Mouse (Mus musculus): ENCODE measurements around the gene Cd200r1. TPM values are rescaled to one million over a fixed set of nuclear protein-coding genes. Genes with fewer than 3 reads are reported as not detected.

Gene Cd200r1
- total and polyA plus RNA-seq, 3 experiments, result 0.23 to 0.42 (median 0.32) TPM

DNA sequence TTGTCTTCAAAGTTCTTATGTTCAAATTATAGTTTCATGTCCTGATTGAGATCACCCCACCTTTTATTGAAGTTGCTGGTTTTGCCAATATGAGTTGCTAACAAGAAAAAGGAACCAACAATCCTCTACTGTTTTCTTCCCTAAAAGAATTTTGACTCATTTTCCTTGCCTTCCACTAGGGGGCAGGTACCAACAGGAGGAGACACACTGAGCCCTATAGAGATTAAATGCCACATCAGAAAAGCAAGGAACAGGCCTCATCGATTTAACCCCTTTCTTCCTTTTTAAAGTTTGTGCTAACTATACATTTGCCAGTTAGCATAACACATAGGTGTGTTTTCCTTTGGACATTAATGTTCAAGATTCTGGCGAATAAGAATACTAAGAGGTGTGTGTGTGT is 2.4 kb downstream of the Cd200r1 start:
- Histone ChIP-seq H3K4me3 (no peak overlapping the region), H3K9ac (ENCODE audit: low read depth, low read length) (no peak overlapping the region), H3K4me1 (ENCODE audit: control insufficient read depth, insufficient read depth, low read length) (no peaks in the 10 kb centered on the region), H3K27me3 (ENCODE audit: control insufficient read depth, insufficient read depth, low read length) (no peaks in the 10 kb centered on the region), H3K79me2 (replicated peaks; ENCODE audit: control insufficient read depth, insufficient read depth, low read length) (no peaks in the 10 kb centered on the region), H3K27ac (no peak overlapping the region), H3K36me3 (ENCODE audit: control insufficient read depth, insufficient read depth, low read length) (no peaks in the 10 kb centered on the region)
- DNase-seq, result no peak
- TF ChIP-seq CTCF (IDR thresholded peaks at IDR 0.05) (peak; percentile 80), POLR2A (IDR thresholded peaks at IDR 0.05; ENCODE audit: insufficient read depth, low read depth, low read length) (no peak)
- 38% methylated on average over 2 of the region's 2 CpGs for WGBS
- intact Hi-C loops (cut with DNase I), result loop anchor here (1.0 to 5.0 kb wide), 3 partner anchors 254 to 355 kb away; no protein-coding TSS in a partner anchor

DNA sequence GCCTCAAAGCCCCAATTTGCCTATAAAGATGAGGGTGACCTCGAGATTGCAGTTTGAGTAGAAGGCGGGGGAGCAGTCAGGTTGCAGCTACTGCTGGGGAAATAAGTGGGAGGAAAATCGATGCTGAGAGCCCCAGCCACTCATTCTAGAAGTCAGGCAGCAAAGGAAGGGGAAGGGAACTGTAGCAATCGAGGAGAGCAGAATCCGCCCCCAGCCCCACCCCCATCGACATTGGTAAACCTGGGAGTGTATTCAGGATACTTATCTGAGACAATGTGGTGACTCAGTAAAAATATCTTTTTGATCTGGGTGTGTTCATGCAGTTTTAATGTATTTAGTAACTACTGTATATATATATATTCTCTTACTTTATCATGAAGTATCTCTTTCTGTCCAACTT is 7.0 kb downstream of the Cd200r1 start:
- no peak overlapping the region for H3K9ac ChIP-seq (ENCODE audit: low read depth, low read length)
- no peaks in the 10 kb centered on the region for H3K79me2 ChIP-seq (replicated peaks; ENCODE audit: control insufficient read depth, insufficient read depth, low read length)
- 59% methylated on average over 6 of the region's 6 CpGs for WGBS
- H3K4me3 ChIP-seq, result no peak overlapping the region
- TF ChIP-seq CTCF (IDR thresholded peaks at IDR 0.05), result no peak
- TF ChIP-seq EP300 (IDR thresholded peaks at IDR 0.05; ENCODE audit: insufficient read depth, low read depth, low read length), result no peak
- TF ChIP-seq POLR2A (IDR thresholded peaks at IDR 0.05; ENCODE audit: insufficient read depth, low read depth, low read length), result no peak
- intact Hi-C loops (cut with DNase I), result no loop called here
- H3K4me1 ChIP-seq (ENCODE audit: control insufficient read depth, insufficient read depth, low read length), result no peaks in the 10 kb centered on the region
- no peaks in the 10 kb centered on the region for H3K36me3 ChIP-seq (ENCODE audit: control insufficient read depth, insufficient read depth, low read length)
- H3K27me3 ChIP-seq (ENCODE audit: control insufficient read depth, insufficient read depth, low read length), result no peaks in the 10 kb centered on the region
- no peak overlapping the region for H3K27ac ChIP-seq
- DNase-seq, result no peak

DNA sequence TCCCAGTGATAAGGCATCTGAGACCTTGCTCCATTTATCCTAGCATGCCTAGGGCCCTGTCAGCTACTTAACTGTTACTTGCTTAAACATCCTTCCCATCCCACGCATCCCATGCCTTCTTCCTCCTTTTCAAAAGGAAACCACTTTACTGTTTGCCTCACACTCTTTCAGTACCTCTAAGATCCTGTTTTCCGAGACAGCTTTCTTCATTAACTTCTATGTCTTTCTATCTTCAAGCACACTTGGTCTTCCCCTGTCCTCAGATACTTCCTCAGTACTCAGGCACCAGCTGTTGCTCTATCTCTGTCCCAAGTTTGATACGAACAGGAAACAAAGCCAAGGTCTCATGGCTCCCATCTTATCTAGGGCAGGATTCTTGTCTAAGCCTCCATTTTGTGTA is 8.1 kb downstream of the Cd200r1 start:
- H3K4me1 ChIP-seq (ENCODE audit: control insufficient read depth, insufficient read depth, low read length), result no peaks in the 10 kb centered on the region

DNA sequence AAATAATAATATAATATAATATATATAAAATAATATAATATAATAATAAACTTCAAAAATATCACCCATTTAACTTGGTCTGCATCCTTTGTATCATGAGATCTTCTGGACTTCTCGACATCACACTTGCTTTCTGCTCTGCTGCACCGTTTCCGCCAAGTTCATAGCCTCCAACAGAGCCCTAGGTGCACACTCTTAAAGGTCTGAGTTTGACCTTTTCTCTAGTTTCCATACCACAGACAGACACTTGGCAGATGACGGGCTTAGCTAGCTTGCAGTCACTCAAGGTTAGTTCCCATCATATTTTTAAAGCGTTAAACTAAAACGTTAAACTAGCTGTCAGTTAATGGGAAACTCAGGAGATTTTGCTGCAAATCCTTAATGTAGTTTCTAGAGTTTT is 8.7 kb downstream of the Cd200r1 start:
- no peak overlapping the region for H3K27ac ChIP-seq
- WGBS, result 80% methylated on average over 6 of the region's 6 CpGs
- no peaks in the 10 kb centered on the region for H3K36me3 ChIP-seq (ENCODE audit: control insufficient read depth, insufficient read depth, low read length)
- no peak for TF ChIP-seq EP300 (IDR thresholded peaks at IDR 0.05; ENCODE audit: insufficient read depth, low read depth, low read length)
- TF ChIP-seq CTCF (IDR thresholded peaks at IDR 0.05), result no peak
- TF ChIP-seq POLR2A (IDR thresholded peaks at IDR 0.05; ENCODE audit: insufficient read depth, low read depth, low read length), result no peak
- no peaks in the 10 kb centered on the region for H3K4me1 ChIP-seq (ENCODE audit: control insufficient read depth, insufficient read depth, low read length)
- H3K79me2 ChIP-seq (replicated peaks; ENCODE audit: control insufficient read depth, insufficient read depth, low read length), result no peaks in the 10 kb centered on the region
- no peak overlapping the region for H3K4me3 ChIP-seq
- H3K27me3 ChIP-seq (ENCODE audit: control insufficient read depth, insufficient read depth, low read length), result no peaks in the 10 kb centered on the region
- no peak overlapping the region for H3K9ac ChIP-seq (ENCODE audit: low read depth, low read length)
- intact Hi-C loops (cut with DNase I), result no loop called here
- no peak for DNase-seq

More for the DNA sequence above, 8.1 kb downstream of the Cd200r1 start:
- Histone ChIP-seq H3K36me3 (ENCODE audit: control insufficient read depth, insufficient read depth, low read length) (no peaks in the 10 kb centered on the region), H3K79me2 (replicated peaks; ENCODE audit: control insufficient read depth, insufficient read depth, low read length) (no peaks in the 10 kb centered on the region), H3K4me3 (no peak overlapping the region), H3K27ac (no peak overlapping the region), H3K27me3 (ENCODE audit: control insufficient read depth, insufficient read depth, low read length) (no peaks in the 10 kb centered on the region), H3K9ac (ENCODE audit: low read depth, low read length) (no peak overlapping the region)
- DNase-seq, result no peak
- intact Hi-C loops (cut with DNase I), result no loop called here
- no peak for TF ChIP-seq POLR2A (IDR thresholded peaks at IDR 0.05; ENCODE audit: insufficient read depth, low read depth, low read length)
- no peak for TF ChIP-seq CTCF (IDR thresholded peaks at IDR 0.05)
- no peak for TF ChIP-seq EP300 (IDR thresholded peaks at IDR 0.05; ENCODE audit: insufficient read depth, low read depth, low read length)
- 62% methylated on average over 3 of the region's 3 CpGs for whole genome bisulfite sequencing

DNA sequence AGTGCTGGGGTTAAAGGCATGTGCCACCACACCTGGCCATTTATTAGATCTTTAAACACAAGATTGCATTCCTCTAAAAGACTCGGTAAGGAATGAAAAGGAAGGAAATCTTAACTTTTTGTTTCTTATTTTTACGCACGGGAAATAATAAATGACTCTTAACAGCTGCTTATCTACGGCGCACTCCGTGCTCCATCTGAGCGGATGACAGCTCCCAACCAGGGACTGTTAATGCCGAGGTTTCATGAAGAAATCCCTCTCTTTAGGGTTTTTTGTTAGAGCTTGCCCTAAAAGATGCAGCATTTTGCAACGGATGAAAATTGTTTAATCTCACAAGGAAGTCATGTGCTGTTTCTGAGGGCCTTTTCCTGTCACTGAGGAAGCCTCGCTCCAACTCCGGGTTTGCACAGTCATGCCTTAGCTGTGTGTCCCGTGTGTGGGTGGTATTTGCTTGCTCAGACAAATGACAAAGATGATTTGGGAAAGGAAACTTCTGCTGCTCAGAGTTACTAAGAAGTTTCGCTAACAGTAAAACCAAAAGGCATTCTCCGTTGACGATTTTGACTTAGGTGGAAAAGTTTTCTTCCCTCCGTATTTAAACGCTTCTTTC is 13.1 kb downstream of the Cd200r1 start:
- 29% methylated on average over 17 of the region's 17 CpGs for WGBS

DNA sequence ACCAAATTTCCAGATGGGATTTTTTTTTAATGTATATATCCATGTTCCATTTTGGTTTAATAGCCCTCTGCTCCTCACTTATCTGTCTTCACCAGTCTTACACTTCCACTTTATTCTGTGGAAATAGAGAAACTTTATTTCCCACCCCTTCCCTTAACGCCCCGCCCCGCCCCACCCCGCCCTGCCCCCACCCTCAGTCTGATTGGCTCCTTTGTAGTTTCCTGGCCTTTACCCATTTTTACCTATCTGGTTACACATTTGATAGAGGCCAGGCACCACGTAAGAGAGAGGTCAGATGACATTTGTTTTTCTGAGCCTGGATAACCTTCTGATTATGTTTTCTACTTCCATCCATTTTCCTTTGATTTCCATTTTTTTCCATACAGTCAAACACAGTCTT is 14.0 kb downstream of the Cd200r1 start:
- H3K79me2 ChIP-seq (replicated peaks; ENCODE audit: control insufficient read depth, insufficient read depth, low read length), result no peaks in the 10 kb centered on the region
- no peak overlapping the region for H3K27ac ChIP-seq
- H3K4me1 ChIP-seq (ENCODE audit: control insufficient read depth, insufficient read depth, low read length), result no peaks in the 10 kb centered on the region
- H3K9ac ChIP-seq (ENCODE audit: low read depth, low read length), result no peak overlapping the region
- no peaks in the 10 kb centered on the region for H3K27me3 ChIP-seq (ENCODE audit: control insufficient read depth, insufficient read depth, low read length)
- 91% methylated on average over 5 of the region's 5 CpGs for WGBS
- intact Hi-C loops (cut with DNase I), result no loop called here
- no peak overlapping the region for H3K4me3 ChIP-seq
- no peak for TF ChIP-seq EP300 (IDR thresholded peaks at IDR 0.05; ENCODE audit: insufficient read depth, low read depth, low read length)
- TF ChIP-seq CTCF (IDR thresholded peaks at IDR 0.05), result no peak
- no peak for TF ChIP-seq POLR2A (IDR thresholded peaks at IDR 0.05; ENCODE audit: insufficient read depth, low read depth, low read length)
- H3K36me3 ChIP-seq (ENCODE audit: control insufficient read depth, insufficient read depth, low read length), result no peaks in the 10 kb centered on the region
- no peak for DNase-seq

More for the DNA sequence above, 13.1 kb downstream of the Cd200r1 start:
- Histone ChIP-seq H3K9ac (ENCODE audit: low read depth, low read length) (no peak overlapping the region), H3K27me3 (ENCODE audit: control insufficient read depth, insufficient read depth, low read length) (no peaks in the 10 kb centered on the region), H3K27ac (peak overlapping the region; percentile 20; the same call in 1 of the 2 replicates), H3K4me1 (ENCODE audit: control insufficient read depth, insufficient read depth, low read length) (no peaks in the 10 kb centered on the region), H3K4me3 (peak overlapping the region; percentile 26; the same call in 1 of the 2 replicates), H3K36me3 (ENCODE audit: control insufficient read depth, insufficient read depth, low read length) (no peaks in the 10 kb centered on the region), H3K79me2 (replicated peaks; ENCODE audit: control insufficient read depth, insufficient read depth, low read length) (no peaks in the 10 kb centered on the region)
- peak; percentile 22 to 54 for DNase-seq
- intact Hi-C loops (cut with DNase I), result no loop called here
- TF ChIP-seq EP300 (IDR thresholded peaks at IDR 0.05; ENCODE audit: insufficient read depth, low read depth, low read length), result no peak
- no peak for TF ChIP-seq POLR2A (IDR thresholded peaks at IDR 0.05; ENCODE audit: insufficient read depth, low read depth, low read length)
- TF ChIP-seq CTCF (IDR thresholded peaks at IDR 0.05), result no peak

Measured in heart, adult 2 months (tissue).